Mouse (Mus musculus) embryo, embryonic 11.5 days (tissue): ENCODE data around the gene Pbrm1.

ENCODE experiments used
- DNase-seq: peaks from one replicate; pipeline ENCODE4 v3.0.0-alpha.2; 2012; ENCODE audit warnings: low read depth, low spot score

Gene Pbrm1

DNA sequence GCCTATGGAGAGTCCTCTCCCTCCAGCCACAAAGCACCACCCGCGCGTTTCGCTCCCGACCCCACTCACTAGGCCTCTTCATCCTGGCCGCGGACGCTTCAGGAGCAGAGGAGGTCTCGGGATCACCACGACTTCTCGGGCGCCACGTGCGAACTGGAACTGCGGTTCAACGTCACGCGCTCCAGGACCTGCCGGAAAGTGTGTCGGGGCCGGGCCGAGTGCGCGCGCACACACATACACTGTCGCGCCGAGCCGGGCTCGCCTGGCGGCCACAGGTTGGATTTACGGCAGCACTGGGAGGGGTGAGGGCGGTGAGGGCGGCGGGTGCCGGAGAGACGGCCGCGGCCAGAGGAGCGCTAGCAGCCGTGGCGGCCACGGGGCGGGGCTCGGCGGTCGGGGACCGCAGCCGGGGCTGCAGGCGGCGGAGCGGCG is at the start of gene Pbrm1, which contains the start of gene Gnl3:
Gene Pbrm1 (plus strand): TSS at position 279 of the 432 bp plus-strand sequence.
Gene Gnl3 (minus strand): TSS at position 293 of the 432 bp plus-strand sequence.
- DNase-seq = peak; percentile 90

- no peak for DNase-seq
Measured at GRCm38 (mm10) chr14:30974204-30974603, 44.7 kb upstream of the Pbrm1 start.

DNA sequence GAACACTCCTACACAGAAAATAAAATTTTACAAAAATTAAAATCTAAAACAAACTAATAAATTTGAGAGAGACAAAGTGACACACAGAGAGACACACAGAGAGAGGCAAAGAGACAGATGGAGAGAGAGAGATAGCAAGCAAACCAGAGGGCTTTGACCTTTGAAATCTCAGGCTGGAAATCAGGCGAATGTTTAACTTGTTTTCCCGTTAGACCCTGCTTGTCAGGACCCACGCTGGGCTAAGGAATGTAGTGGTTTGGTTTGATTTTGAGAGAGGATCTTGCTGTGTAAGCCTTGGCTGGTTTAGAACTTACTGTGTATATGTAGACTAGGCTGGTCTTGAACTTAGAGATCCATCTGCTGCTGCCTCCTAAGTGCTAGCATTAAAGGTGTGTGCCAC is 42.7 kb upstream of the Pbrm1 start:
- DNase-seq = no peak

GRCm38 (mm10) chr14:30996417-30996816 is 22.5 kb upstream of the Pbrm1 start:
- DNase-seq = no peak

DNA sequence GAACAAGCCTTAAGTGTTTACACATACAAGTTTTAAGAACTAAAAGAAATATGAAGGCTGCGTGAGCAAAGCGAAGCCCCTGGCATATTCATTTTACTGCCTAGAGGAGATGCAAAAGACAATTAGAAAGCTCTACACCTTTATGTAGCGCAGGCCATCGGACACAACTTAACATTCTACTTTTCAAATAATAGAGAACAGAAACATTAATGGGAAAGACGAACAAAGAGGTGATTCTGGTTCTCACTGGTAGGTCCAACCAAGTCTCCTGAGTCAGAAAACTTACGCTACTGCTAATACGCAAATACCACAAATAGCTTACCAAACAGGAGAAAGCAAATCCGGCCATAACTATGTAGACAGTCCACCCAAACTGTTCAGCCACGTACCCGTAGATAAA is 18.6 kb upstream of the Pbrm1 start:
- no peak for DNase-seq

DNA sequence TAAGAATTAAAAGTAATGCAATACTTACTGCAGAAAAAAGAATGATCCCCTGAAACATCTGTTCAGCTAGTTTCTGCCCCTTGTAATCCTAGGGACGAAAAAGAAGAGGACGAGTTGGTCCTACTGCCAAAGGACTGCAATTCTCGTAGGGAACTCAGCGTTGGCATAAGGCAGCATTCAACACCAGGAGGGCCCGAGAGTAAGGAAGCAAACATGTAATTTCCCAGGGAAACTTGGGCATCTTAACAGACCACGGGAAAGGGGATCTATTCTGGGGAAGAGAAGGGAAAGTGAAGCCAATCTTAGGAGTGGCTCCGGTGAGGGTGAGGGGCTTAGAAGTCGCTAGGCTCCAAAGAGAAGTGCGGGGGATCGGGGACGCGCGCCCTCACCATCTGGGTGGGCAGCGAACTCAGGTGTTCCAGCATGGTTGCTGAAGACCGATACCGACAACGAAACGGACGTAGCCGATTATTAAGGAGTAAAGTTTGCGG is 18.1 kb upstream of the Pbrm1 start:
- DNase-seq = no peak

- peak; percentile 64 for DNase-seq
Measured at GRCm38 (mm10) chr14:31001307-31002205, 17.4 kb upstream of the Pbrm1 start, which contains the start of the genes Glt8d1 and Spcs1. Gene Glt8d1 (plus strand): TSS chr14:31001400. Gene Spcs1 (minus strand): TSS chr14:31001672.

DNA sequence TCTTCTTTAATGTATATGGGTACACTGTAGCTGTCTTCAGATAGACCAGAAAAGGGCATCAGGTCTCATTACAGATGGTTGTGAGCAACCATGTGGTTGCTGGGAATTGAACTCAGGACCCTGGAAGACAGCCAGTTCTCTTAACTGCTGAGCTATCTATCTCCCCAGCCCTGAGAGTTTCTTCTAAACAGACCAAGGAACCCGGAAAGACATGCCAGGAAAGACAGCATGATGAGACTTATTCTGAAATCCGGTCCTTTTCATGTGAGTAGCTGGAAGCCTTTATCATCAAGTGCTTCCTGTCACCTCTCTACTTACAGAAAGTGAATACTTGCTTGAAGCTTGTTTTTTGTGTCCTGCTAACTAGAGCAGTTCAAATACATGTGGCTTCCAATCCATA is 14.4 kb upstream of the Pbrm1 start:
- DNase-seq = no peak

DNA sequence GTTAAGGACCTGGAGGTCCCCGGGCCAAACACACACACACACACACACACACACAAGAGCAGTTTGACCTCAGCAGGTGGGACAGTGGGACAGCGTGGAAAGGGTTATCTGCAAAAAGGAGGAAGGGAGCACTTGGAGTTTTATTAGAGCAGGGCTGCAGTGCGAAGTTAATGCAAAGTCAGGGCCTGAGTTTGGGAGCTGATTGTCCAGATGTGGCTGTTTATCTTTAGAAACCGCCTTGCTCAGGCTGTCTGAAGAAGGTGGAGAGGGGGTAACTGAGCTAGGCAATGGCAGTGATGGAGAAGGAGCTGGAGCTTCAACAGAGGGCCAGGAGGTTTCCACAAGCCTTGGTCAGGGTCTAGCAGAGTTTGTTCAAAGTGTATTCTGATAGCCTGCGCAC is 12.2 kb upstream of the Pbrm1 start:
- DNase-seq = no peak

- DNase-seq = no peak
Measured at GRCm38 (mm10) chr14:31011588-31011987, 7.3 kb upstream of the Pbrm1 start.

DNA sequence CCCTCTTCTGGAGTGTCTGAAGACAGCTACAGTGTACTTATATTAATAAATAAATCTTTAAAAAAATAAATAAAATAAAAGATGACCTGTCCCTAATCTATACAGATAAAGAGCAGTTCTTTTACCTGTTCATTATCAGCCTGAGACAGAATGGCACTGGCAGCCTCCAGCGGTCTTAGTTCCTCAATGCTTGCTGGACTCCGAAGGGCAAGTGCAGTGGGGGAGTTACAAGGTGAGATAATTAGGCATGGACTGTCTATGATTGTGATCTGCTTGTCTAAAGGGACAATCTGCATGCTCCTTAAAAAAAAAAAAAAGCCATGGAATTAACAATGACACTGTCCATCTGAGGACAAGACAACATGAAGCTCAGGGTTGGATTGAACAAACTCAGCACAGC is 5.0 kb upstream of the Pbrm1 start:
- DNase-seq = no peak

DNA sequence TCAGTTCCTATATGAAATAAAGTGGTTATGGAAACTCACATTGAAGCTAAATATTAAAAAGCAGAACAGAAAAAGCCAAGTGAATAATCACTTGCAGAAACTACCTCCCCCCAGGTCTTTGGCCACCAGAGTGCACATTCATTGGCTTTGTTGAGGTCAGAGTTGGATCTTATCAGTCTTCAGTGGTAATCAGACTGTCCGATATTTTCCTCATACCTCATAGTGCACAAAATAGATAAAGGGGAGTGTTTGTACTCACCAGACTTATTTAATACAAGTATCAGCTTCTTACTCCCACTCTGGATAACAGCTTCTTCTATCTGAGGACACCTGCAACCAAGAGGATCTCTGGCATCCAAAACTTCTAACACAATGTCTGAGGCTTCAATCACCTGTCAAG is 2.9 kb upstream of the Pbrm1 start:
- DNase-seq = no peak

- DNase-seq = no peak
Measured at GRCm38 (mm10) chr14:31017854-31018253, 1.1 kb upstream of the Pbrm1 start.

GRCm38 (mm10) chr14:31019331-31020205 is 630 bp downstream of the Pbrm1 start:
- peak; percentile 65 for DNase-seq

GRCm38 (mm10) chr14:31022579-31022978 is 3.6 kb downstream of the Pbrm1 start:
- DNase-seq = no peak

GRCm38 (mm10) chr14:31025785-31026184 is 6.8 kb downstream of the Pbrm1 start:
- DNase-seq = no peak

DNA sequence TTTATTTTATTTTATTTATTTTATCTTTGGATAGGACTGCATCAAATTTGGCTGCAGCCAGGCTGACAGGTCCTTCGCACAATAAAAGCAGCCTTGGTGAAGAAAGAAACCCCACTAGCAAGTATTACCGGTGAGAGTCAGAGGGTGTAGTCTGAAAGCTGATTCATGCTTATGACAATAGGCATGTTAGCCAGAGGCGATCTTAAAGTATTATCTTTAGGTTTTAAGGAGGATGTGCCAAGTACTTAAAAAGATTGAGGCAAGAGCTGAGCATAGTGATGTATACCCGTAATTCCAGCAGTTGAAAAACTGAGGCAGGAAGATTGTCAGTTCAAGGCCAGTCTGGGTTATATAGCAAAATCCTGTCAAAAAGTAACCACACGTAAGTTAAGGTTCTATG is 26.4 kb downstream of the Pbrm1 start:
- DNase-seq = no peak

GRCm38 (mm10) chr14:31045817-31046216 is 26.9 kb downstream of the Pbrm1 start:
- no peak for DNase-seq

DNA sequence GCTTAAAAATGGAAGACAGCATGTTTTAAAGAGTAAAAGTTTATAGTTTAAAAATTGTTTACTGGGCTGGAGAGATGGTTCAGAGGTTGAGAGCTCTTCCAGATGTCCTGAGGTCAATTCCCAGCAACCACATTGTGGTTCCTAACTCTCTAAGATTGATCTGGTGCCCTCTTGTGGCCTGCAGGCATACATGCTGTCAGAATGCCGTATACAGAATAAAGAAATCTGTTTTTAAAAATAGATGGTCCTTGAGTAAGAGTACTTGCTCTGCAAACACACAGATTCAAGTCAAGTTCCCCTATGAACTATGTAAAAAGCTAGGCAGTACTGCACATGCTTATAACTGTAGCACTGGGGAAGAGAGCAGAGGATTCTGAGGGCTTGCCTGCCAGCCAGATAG is 43.3 kb downstream of the Pbrm1 start:
- DNase-seq = no peak

GRCm38 (mm10) chr14:31069086-31069733 is 50.3 kb downstream of the Pbrm1 start:
- DNase-seq = no peak

DNA sequence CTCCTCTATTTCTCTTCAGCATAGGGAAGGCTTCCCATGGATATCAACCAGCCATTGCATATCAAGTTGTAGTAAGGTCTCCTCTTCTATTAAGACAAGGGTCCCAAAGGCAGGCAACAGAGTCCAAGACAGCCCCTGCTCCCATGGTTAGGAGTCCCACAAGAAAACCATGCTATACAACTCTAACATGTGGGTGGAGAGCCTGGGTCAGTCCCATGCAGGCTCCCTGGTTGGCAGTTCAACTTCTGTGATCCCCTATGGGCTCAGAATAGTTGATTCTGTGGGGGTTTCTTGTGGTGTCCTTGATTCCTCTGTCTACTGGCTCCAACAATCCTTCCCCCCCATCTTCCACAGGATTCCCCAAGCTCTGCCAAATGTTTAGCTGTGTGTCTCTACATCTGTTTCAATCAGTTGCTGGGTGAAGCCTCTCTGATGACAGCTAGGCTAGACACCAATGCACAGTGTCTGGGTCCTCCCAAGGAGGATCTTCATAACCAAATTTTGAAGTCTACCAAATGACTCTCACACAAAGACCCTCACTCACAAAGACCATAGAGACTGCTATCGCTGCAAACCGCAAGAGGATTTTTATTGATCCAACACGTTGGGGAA is 59.8 kb downstream of the Pbrm1 start:
- DNase-seq = no peak
